Comparison of ENCODE assay signal across 22 mouse cellular contexts in genomic region chr4:63267586-63267985, GRCm38 (mm10). TPM values are rescaled to one million over a fixed set of nuclear protein-coding genes. Genes with fewer than 3 reads are reported as not detected.
A peak's percentile ranks its signal among the peaks of the same experiment; 100 is the strongest.
DNase-seq lines count a peak whose midpoint lies in the region; TF ChIP-seq lines count a peak whose summit lies in the region.
"Had no signal": no experiment of that assay in that cellular context is flagged by ENCODE, and none has a peak within 500 bp of the region (broad histone marks: within the 10 kb centered on the region; RNA-seq: fewer than 3 reads in every experiment).

No protein-coding gene starts in this region.

- no peak overlapping the region for H3K27ac ChIP-seq in cerebellum, adult 2 months (ENCODE audit: insufficient read depth, low read length)
- H3K27ac ChIP-seq: heart, embryonic 15.5 days; hindbrain, embryonic 10.5 days; hindbrain, embryonic 13.5 days had no signal

- no peaks in the 10 kb centered on the region for H3K27me3 ChIP-seq in cerebellum, adult 2 months (ENCODE audit: control insufficient read depth, insufficient read depth, low read length)
- H3K27me3 ChIP-seq: hindbrain, embryonic 13.5 days; Patski had no signal

- WGBS in cerebellum, adult 2 months = 17% methylated on average over 1 of the region's 1 CpGs

- peak; percentile 43 to 53 for DNase-seq in cerebellum, adult 2 months
- DNase-seq in cerebellum, adult 11 months = no peak
- DNase-seq in cerebellum, postnatal 14 days = peak; percentile 67 to 76
- DNase-seq in cerebellum, adult 9-11 months = no peak
- peak; percentile 52 for DNase-seq in left cerebral cortex, postnatal 4 days
- no peak for DNase-seq in left cerebral cortex, postnatal 36 days (ENCODE audit: low spot score in 2 of 2)
- peak; percentile 22 for DNase-seq in brain, adult 2 months (ENCODE audit: low read depth, low spot score)
- no peak for DNase-seq in lung, postnatal 14 days
- DNase-seq: adrenal gland, postnatal 10 days; adrenal gland, postnatal 36 days; B cell, adult 2 months; gastrocnemius, postnatal 25 days; heart, adult 18-20 months; heart, postnatal 10 days; heart, postnatal 36 days; kidney, adult 2 months had no signal

- TF ChIP-seq POLR2A in cerebellum, adult 2 months (IDR thresholded peaks at IDR 0.05; ENCODE audit: borderline replicate concordance, insufficient read depth, low read length) = no peak

- no peak overlapping the region for H3K4me3 ChIP-seq in cerebellum, adult 2 months (replicated peaks; ENCODE audit: insufficient read depth, low read depth, low read length)
- H3K4me3 ChIP-seq: heart, embryonic 12.5 days; heart, embryonic 15.5 days; hindbrain, embryonic 10.5 days; hindbrain, embryonic 13.5 days had no signal

- intact Hi-C loops in left cerebral cortex, postnatal 4 days (cut with DNase I) = no loop called here
- intact Hi-C loops in left cerebral cortex, postnatal 36 days (cut with DNase I) = no loop called here

- no peak for TF ChIP-seq CTCF in cerebellum, adult 2 months (IDR thresholded peaks at IDR 0.05; ENCODE audit: borderline replicate concordance, insufficient read depth, low read depth, low read length)

- H3K4me1 ChIP-seq in cerebellum, adult 2 months (ENCODE audit: control insufficient read depth, insufficient read depth, low read length) = peaks cover 13% of the 10 kb centered on the region

RNA-seq across cellular contexts. Expression of gene Col27a1, which starts 53.8 kb away (rescaled TPM):
- polyA plus RNA-seq in cerebellum, adult 2 months (2012; rRNA removed) = 24.2 and 27.4 TPM in 2 replicates
- total RNA-seq in left cerebral cortex, postnatal 4 days (2021) = 1 to 10 TPM; 2.5 to 3.1 TPM
- 1 to 10 TPM; 2.2 to 4.3 TPM for total RNA-seq in left cerebral cortex, postnatal 36 days (2021)
- polyA plus RNA-seq: G1E had no signal

Comparison
In these comparisons a context has a peak if more than half of its experiments do, and no peak if none do; other contexts are left out.
1. DNase-seq: peak in cerebellum, adult 2 months (2 of 2), cerebellum, postnatal 14 days (2 of 2), left cerebral cortex, postnatal 4 days (single experiment) and brain, adult 2 months (single experiment); none in cerebellum, adult 11 months (single experiment), cerebellum, adult 9-11 months (single experiment), left cerebral cortex, postnatal 36 days (0 of 2) and lung, postnatal 14 days (single experiment).